ENCODE assay signal across 8 mouse cellular contexts in the genomic region with DNA sequence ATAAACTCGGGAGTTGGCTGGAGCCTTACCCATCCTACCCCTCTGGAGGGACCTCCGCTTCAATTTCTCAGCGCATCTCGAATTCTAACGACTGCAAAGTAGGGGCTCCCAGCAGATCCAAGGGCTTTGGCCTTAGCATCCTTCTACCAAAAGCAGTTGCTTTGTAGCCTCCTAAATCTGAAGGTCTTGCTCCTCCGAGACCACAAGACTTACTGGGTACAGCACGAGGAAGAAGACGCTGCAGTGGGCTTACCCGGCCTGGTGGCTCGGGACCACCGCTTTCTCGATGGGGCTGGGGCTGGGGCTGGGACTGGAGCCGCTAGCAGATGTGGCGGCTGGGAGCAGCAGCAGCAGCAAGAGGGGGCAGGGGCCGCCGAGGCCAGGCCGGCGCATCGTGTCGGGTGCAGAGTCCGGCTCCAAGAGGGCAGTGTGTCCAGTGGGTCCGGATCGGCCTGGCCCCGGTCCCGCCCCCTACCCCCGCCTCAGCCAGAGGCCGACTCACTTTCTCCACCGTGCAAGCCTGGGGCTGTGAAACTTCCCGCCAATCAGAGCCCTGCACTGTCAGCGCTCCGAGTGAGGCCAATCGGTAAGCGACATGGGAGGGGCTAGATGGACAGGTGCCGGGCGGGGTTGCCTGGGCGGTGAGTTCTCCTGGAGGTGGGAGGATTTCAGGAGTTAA. TPM values are rescaled to one million over a fixed set of nuclear protein-coding genes. Genes with fewer than 3 reads are reported as not detected.
DNase-seq lines count a peak whose midpoint lies in the region; ATAC-seq and TF ChIP-seq lines count a peak whose summit lies in the region.

A gene (minus strand): TSS at position 518 of the 679 bp plus-strand sequence.

- 1% methylated on average over 34 of the region's 36 CpGs for WGBS in embryonic facial prominence, embryonic 15.5 days
- WGBS in heart, postnatal 0 days = under 1% methylated on average over 36 of the region's 36 CpGs
- WGBS in lung, postnatal 0 days = 4% methylated on average over 35 of the region's 36 CpGs

- peaks cover 7% of the 10 kb centered on the region; the same call in 1 of the 2 replicates for H3K36me3 ChIP-seq in embryonic facial prominence, embryonic 15.5 days
- H3K36me3 ChIP-seq in heart, postnatal 0 days (replicated peaks; ENCODE audit: control insufficient read depth, insufficient read depth, low read length) = 0 out of 2 replicates have a peak, but pooled peaks cover 4% of the 10 kb centered on the region
- H3K36me3 ChIP-seq in lung, postnatal 0 days (ENCODE audit: insufficient read depth, low read length) = peaks cover 3% of the 10 kb centered on the region; the same call in 1 of the 2 replicates

- H3K9me3 ChIP-seq in embryonic facial prominence, embryonic 15.5 days (replicated peaks) = no peaks in the 10 kb centered on the region
- no peaks in the 10 kb centered on the region for H3K9me3 ChIP-seq in heart, postnatal 0 days (replicated peaks; ENCODE audit: control insufficient read depth, low read length)
- no peaks in the 10 kb centered on the region for H3K9me3 ChIP-seq in lung, postnatal 0 days (ENCODE audit: low read length)

- H3K27me3 ChIP-seq in embryonic facial prominence, embryonic 15.5 days = peaks cover 31% of the 10 kb centered on the region
- H3K27me3 ChIP-seq in heart, postnatal 0 days (ENCODE audit: control insufficient read depth, insufficient read depth, low read length) = peaks cover 82% of the 10 kb centered on the region
- H3K27me3 ChIP-seq in lung, postnatal 0 days (replicated peaks; ENCODE audit: insufficient read depth, low read length) = peaks cover 18% of the 10 kb centered on the region

- peaks cover 55% of the 10 kb centered on the region for H3K4me1 ChIP-seq in embryonic facial prominence, embryonic 15.5 days
- H3K4me1 ChIP-seq in heart, postnatal 0 days (ENCODE audit: control insufficient read depth, insufficient read depth) = no peaks in the 10 kb centered on the region; the same call in 1 of the 2 replicates
- no peaks in the 10 kb centered on the region; the same call in 1 of the 2 replicates for H3K4me1 ChIP-seq in lung, postnatal 0 days (ENCODE audit: insufficient read depth, low read depth, low read length)

- peak within 1 kb of the TSS; percentile 49 for H3K4me3 ChIP-seq in embryonic facial prominence, embryonic 15.5 days (replicated peaks)
- H3K4me3 ChIP-seq in heart, postnatal 0 days (ENCODE audit: low read depth, low read length) = peak within 1 kb of the TSS; percentile 35
- H3K4me3 ChIP-seq in lung, postnatal 0 days (ENCODE audit: low read depth, low read length) = no peak within 1 kb of the TSS

- TF ChIP-seq EP300 in heart, postnatal 0 days (IDR thresholded peaks at IDR 0.05; ENCODE audit: low read depth) = no peak
- no peak for TF ChIP-seq EP300 in lung, postnatal 0 days (IDR thresholded peaks at IDR 0.05)

- H3K27ac ChIP-seq in embryonic facial prominence, embryonic 15.5 days (replicated peaks) = no peak within 1 kb of the TSS
- H3K27ac ChIP-seq in heart, postnatal 0 days (ENCODE audit: low read depth) = no peak within 1 kb of the TSS
- no peak within 1 kb of the TSS for H3K27ac ChIP-seq in lung, postnatal 0 days (ENCODE audit: low read length)

- ATAC-seq in embryonic facial prominence, embryonic 15.5 days (ENCODE audit: insufficient number of reproducible peaks, low FRiP score, low TSS enrichment, low read depth) = no peak
- ATAC-seq in heart, postnatal 0 days (ENCODE audit: insufficient read depth, low read depth) = no peak
- peak; percentile 47 for ATAC-seq in lung, postnatal 0 days

- DNase-seq in urinary bladder, postnatal 14 days (ENCODE audit: low spot score) = peak; percentile 66
- no peak for DNase-seq in urinary bladder, postnatal 10 days (ENCODE audit: low spot score)
- DNase-seq in heart, postnatal 0 days (ENCODE audit: low spot score) = no peak
- DNase-seq in kidney, postnatal 36 days = peak; percentile 86 to 90
- DNase-seq in lung, postnatal 0 days (ENCODE audit: low spot score) = peak; percentile 65
- peak; percentile 92 for DNase-seq in yolk sac, embryonic 10.5 days (ENCODE audit: low spot score)
- DNase-seq in cerebellum, adult 9-11 months = no peak

- peak within 1 kb of the TSS; percentile 78 for H3K4me2 ChIP-seq in embryonic facial prominence, embryonic 15.5 days (replicated peaks)
- peak within 1 kb of the TSS; percentile 55 for H3K4me2 ChIP-seq in heart, postnatal 0 days (ENCODE audit: low read depth, low read length)
- peak within 1 kb of the TSS; percentile 48 for H3K4me2 ChIP-seq in lung, postnatal 0 days (replicated peaks; ENCODE audit: low read depth, low read length)

- TF ChIP-seq CTCF in heart, postnatal 0 days (IDR thresholded peaks at IDR 0.05; ENCODE audit: low read depth) = no peak
- no peak for TF ChIP-seq CTCF in lung, postnatal 0 days (IDR thresholded peaks at IDR 0.05)

- H3K9ac ChIP-seq in embryonic facial prominence, embryonic 15.5 days = peak within 1 kb of the TSS; percentile 24; the same call in 1 of the 2 replicates
- 0 out of 2 replicates have a peak within 1 kb of the TSS, but pooled peaks have one; percentile 29 for H3K9ac ChIP-seq in heart, postnatal 0 days (replicated peaks; ENCODE audit: low read depth, low read length)
- no peak within 1 kb of the TSS; the same call in 1 of the 2 replicates for H3K9ac ChIP-seq in lung, postnatal 0 days (replicated peaks; ENCODE audit: low read depth)

RNA-seq across cellular contexts. Expression of the gene that starts here (rescaled TPM):
- polyA plus RNA-seq in embryonic facial prominence, embryonic 15.5 days (2015; fragmentation: Nextera tagmentation; extraction: Ambion mirVana) = 85.5 and 92.3 TPM in 2 replicates
- total RNA-seq in heart, postnatal 0 days (2014; rRNA removed; ENCODE audit: low replicate concordance) = 150 TPM in 2 replicates
- 56.9 and 61.7 TPM in 2 replicates for polyA plus RNA-seq in heart, postnatal 0 days (2015; fragmentation: Nextera tagmentation; extraction: Ambion mirVana)
- polyA plus RNA-seq in lung, postnatal 0 days (2015; fragmentation: Nextera tagmentation; extraction: Ambion mirVana) = 99.9 and 103 TPM in 2 replicates

Comparison
In these comparisons a context has a peak if more than half of its experiments do, and no peak if none do; other contexts are left out.
1. DNase-seq: peak in urinary bladder, postnatal 14 days (single experiment), kidney, postnatal 36 days (2 of 2), lung, postnatal 0 days (single experiment) and yolk sac, embryonic 10.5 days (single experiment); none in urinary bladder, postnatal 10 days (single experiment), heart, postnatal 0 days (single experiment) and cerebellum, adult 9-11 months (single experiment).
2. Peak in every context shown above with its lines, with median percentiles within 50 percentile points of each other: H3K4me2 ChIP-seq.